Mouse (Mus musculus): ENCODE results near the gene 2010111I01Rik.
"Not testable (repeated sequence)": the region's sequence is repeated elsewhere in the genome, so short reads cannot be mapped to it uniquely, and the experiment has no call there.

The 2010111I01Rik gene

DNA sequence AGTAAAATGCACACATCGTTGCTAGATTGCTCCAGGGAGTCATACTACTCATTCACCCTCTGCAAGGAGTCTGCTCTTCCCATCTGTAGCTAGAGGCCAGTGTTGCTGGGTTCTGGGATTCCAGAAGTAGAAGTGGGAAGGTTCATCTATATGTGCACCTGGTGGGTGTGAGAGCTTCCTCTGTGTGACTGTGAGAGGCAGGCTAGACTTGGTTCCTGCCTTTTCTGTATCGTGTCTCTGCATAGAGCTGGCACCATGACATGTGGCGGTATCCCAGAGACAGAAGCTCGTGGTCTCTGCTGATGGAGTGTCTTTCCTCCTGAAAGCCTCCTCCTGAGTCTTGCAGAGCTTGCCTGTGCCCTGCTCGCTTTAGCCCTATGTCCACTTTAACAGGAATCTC lies 223.6 kb downstream of the 2010111I01Rik start:
- in situ Hi-C loops (cut with MboI, MseI): loop anchor here (5.0 to 10.0 kb wide), 3 partner anchors 39 to 66 kb away; no protein-coding TSS in a partner anchor

- in situ Hi-C loops (cut with MboI, MseI): loop anchor here (5.0 to 10.0 kb wide), 3 partner anchors 38 to 66 kb away; no protein-coding TSS in a partner anchor
These were observed 224.1 kb downstream of the 2010111I01Rik start for GRCm38 (mm10) chr13:63188811-63189210.

DNA sequence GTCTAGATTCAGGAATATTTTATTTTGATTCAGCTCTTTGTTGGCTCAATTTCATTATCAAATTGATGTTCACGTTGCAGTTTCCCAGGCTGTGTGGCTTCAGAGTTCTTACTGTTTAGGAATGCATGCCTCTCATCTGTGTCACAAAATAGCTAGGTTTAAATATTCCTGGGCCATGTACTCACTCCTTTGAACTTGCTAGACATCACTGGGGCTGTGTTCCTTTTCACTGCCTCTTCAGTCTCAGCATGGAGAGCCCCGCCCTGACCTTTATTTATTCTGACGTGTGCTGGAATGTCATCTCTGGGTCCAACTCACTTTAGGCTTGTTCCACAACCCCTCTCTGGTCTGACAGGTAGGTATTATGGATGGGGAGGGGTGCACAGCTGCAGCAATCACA lies 228.7 kb downstream of the 2010111I01Rik start:
- in situ Hi-C loops (cut with MboI, MseI): no loop called here

- in situ Hi-C loops (cut with MboI, MseI): no loop called here
These were observed 233.3 kb downstream of the 2010111I01Rik start for GRCm38 (mm10) chr13:63198038-63198437.

DNA sequence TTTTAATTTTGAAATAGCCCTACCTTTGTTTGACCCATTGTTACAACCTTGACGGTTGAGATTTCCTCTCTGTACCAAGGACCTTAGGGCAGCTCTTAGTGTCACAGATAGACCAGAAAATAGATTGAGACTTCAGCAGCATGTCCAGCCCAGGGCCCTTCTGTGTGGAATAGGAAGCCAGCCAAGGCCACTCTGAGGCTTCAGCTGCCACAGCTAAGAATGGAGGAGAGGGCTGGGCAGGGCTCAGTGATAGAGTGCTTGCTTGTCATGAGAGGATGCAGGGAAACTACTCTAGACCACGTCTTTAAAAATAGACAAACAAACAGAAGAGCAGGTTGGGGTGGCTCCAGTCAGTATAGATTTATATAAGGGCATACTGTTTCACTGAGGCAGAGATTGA lies 234.9 kb downstream of the 2010111I01Rik start:
- in situ Hi-C loops (cut with MboI, MseI): no loop called here

DNA sequence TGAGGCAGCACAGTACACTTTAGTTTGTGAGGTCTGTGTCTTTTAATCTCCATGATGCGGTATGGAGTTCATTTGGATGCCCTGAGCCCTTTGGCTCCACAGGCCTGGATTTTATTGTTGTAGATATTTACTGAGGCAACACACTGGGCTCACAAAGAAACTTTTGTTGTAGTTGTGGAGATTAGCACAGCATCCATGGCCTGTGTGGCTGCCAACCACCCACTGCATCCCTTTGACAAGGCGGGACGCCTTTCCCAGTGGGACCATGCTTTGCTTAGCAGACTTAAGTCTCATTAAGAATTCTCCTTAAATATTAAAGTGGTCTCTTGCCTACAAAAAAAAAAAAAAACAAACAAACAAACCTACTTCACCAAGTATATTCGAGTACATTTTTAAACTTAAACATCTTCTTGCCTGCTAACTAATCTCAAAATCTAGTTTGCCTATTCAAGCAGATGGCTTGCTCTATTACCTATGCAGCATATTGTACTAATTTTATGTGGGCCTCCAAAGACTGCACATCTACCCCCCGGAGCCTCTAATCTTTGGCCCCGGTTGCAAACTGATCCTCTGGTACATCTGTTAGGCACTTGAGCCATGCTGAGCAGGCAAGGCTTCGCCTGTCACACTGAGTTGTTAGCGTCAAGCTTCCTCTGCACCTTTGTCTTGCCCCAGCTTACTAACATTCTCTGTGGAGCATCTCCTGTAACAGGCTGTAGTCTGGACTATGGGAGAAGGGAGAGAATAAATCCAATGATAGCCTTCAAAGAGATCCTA lies 239.0 kb downstream of the 2010111I01Rik start:
- in situ Hi-C loops (cut with MboI, MseI): loop anchor here (25.0 kb wide), 1 partner anchor 609 kb away; the partner anchor contains the start of gene Ercc6l2

DNA sequence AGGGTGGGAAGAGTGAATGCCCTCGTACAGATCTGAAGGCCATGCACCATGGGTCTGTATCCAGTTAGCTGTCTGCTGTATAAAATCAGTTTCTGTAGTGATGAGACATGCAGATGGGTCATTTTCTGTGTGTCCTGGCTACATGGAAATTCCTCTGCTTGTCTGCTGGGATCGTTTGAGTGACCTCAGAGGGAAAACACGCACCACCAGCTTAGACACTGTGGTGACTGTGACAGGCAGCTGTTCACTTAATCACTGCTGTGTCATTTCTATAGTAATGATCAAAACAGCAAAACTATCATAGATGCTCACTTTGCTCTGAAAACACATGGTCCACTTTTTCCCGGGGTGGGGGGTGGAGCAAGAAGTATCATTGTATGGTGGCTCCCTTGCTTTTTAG lies 241.1 kb downstream of the 2010111I01Rik start:
- in situ Hi-C loops (cut with MboI, MseI): loop anchor here (25.0 kb wide), 1 partner anchor 607 kb away; the partner anchor contains the start of gene Ercc6l2

DNA sequence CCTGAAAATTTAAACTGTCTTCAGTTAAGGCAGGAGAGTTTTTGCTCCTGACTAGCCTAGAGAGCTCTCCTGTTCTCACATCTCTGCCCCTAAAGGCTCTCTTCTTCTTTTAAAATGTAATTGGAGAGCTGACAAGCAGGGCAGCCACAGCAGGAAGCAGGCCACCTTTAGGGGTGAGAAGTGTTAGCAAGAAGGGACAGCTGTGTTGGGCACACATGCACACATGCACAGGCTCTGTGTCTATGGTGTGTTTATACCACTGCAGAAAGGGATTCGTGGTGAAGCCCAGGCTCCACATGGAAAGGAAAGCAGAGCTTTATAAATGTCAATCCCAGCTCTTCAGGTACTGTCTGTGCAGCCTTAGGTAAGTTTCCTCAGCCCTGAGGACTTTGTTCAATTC lies 241.7 kb downstream of the 2010111I01Rik start:
- in situ Hi-C loops (cut with MboI, MseI): loop anchor here (25.0 kb wide), 1 partner anchor 606 kb away; the partner anchor contains the start of gene Ercc6l2

GRCm38 (mm10) chr13:63216537-63216936 lies 251.8 kb downstream of the 2010111I01Rik start:
- in situ Hi-C loops (cut with MboI, MseI): loop anchor here (25.0 kb wide), 1 partner anchor 596 kb away; the partner anchor contains the start of gene Ercc6l2

GRCm38 (mm10) chr13:63223026-63223770 lies 258.5 kb downstream of the 2010111I01Rik start:
- in situ Hi-C loops (cut with MboI, MseI): loop anchor here (25.0 kb wide), 1 partner anchor 589 kb away; the partner anchor contains the start of gene Ercc6l2

GRCm38 (mm10) chr13:63225796-63226583 lies 261.3 kb downstream of the 2010111I01Rik start:
- in situ Hi-C loops (cut with MboI, MseI): loop anchor here (5.0 kb wide), 1 partner anchor 39 kb away; no protein-coding TSS in a partner anchor

DNA sequence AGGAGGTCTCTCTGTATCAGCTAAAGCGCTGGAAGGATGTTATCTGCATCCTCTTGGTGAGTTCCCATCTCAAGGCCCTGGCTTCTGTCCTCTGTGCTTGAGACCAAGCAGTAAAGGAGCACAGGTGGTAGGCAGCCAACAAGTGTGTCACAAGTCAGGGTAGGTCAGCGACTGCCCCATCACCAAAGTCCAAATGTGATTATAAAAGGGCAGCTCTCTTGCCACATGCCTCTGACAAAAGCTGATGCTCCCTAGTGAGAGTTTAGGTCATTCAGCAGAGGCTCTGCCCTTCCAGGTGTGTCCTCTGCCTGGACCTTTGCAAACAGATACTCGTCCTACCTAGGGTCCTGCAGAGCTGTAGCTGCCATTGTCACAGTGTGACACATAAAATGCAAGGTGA lies 263.1 kb downstream of the 2010111I01Rik start:
- in situ Hi-C loops (cut with MboI, MseI): loop anchor here (5.0 kb wide), 1 partner anchor 40 kb away; no protein-coding TSS in a partner anchor

GRCm38 (mm10) chr13:63230955-63231701 lies 266.4 kb downstream of the 2010111I01Rik start:
- in situ Hi-C loops (cut with MboI, MseI): no loop called here

DNA sequence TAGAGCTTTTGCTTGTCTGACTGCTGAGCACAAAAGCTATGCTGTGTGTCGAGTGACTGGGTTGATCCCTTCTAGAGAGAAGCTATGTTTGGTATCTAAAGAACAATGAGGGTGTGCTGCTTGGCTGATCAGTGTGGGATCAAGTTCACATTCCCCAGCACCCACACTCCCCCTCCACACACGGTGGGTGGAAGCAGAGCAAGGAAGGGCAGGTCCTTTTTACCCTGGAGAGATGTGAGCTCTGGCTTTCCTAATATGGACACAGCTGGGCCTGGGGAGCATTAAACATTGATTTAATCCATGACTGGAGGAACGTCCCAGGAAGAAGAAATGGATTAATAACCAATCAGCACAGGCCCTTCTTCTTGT lies 267.0 kb downstream of the 2010111I01Rik start:
- in situ Hi-C loops (cut with MboI, MseI): no loop called here

DNA sequence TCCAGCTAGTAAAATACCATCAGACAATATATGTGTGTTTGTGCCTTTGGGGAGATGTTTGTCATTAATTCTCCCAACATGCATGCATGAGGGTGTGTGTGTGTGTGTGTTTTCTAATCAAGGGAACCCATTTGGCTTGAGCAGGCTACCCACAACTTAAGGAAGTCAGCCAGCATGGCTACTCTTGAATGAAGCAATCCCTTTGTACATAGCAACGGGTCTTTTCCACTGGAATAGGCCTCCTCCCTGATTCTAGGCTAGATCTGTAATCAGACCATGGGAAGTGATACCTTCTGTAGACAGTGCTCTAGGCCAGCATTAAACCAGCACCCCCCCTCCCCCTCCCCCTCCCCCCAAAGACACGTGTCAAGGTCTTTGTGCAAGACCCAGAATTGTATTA lies 267.9 kb downstream of the 2010111I01Rik start:
- in situ Hi-C loops (cut with MboI, MseI): no loop called here

DNA sequence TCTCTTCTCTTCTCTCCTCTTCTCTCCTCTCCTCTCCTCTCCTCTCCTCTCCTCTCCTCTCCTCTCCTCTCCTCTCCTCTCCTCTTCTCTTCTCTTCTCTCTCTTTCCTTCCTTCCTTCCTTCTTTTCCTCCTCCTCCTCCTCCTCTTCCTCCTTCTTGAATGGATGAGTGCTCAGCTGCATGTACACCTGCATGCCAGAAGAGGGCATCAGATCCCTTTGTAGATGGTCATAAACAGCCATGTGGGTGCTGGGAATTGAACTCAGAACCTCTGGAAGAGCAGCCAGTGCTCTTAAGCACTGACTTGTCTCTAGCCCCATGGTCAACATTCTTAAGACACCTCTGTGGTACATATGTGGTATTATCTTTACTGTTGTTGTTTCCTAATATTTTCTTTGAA lies 269.8 kb downstream of the 2010111I01Rik start:
- in situ Hi-C loops (cut with MboI, MseI): not testable (repeated sequence)

DNA sequence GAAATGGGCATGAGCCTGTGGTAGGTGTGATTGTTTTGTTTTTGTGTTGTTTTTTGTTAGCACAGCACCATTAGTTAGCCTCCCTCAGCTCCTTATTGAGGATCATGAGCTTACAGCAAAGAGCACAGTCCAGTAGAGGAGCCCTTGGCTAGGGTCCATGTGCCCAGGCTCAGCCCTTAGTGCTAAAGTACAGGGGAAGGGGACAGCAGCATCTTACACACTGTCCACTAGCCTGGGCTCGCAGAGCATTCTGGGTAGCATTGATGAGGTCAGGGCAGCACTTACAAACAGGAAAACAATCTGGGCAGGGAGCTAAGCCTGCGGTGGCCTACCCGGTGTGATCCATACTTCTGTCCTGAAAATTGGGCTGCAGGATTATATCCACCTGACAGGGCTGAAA lies 270.9 kb downstream of the 2010111I01Rik start:
- in situ Hi-C loops (cut with MboI, MseI): no loop called here

DNA sequence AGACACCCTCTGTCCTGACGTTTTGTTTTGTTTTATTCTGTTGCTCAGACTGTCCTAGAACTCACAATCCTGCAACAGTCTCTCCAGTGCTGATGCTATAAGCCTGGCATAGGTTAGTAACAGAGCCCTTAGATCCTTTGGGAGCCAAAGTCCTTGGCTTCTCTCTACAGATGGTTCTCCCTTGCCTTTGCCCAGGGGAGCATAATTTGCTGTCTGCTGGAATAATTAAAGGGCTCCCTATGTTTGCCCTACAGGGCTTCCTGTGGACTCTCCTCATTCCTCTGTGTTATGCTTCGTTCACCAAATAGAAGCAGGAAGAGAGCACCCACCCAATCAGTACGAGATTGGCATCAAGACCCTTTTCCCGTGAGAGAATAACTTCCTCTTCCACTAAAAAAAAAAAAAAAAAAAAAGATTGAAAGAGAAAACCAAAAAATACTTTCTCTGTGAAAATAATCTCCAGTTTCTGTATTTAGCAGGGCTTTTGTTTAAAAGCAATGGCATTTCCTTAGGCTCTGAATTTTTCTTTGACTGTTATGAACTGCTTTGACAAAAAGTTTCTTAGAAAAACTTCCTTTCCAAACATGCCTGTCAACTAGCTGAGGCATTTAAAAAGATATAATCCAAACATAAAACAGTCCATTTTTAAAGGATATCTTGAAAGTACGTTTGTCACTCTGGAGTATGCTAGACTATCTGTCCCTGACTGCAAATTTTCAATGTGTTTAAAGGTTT lies 271.6 kb downstream of the 2010111I01Rik start:
- in situ Hi-C loops (cut with MboI, MseI): no loop called here

- in situ Hi-C loops (cut with MboI, MseI): no loop called here
These were observed 273.4 kb downstream of the 2010111I01Rik start for GRCm38 (mm10) chr13:63238045-63238444.

GRCm38 (mm10) chr13:63239301-63239804 lies 274.7 kb downstream of the 2010111I01Rik start:
- in situ Hi-C loops (cut with MboI, MseI): no loop called here
